Mouse (Mus musculus): ENCODE results near the gene Mad1l1.

- TF ChIP-seq CTCF (IDR thresholded peaks at IDR 0.05; ENCODE audit: extremely low read depth, insufficient read depth, insufficient read length, insufficient replicate concordance): no peak
- TF ChIP-seq POLR2A (IDR thresholded peaks at IDR 0.05; ENCODE audit: low read depth, low read length): no peak
Observed at GRCm38 (mm10) chr5:140183387-140183786, 138.0 kb downstream of the Mad1l1 start.

Data from spleen, adult 2 months (tissue).